Mouse (Mus musculus): Measurements from ENCODE around the gene Zmat5.

Gene Zmat5

GRCm38 (mm10) chr11:4734179-4734578 lies 29.7 kb downstream of the Zmat5 start:
- DNase-seq (ENCODE audit: low spot score in 2 of 2): no peak

DNA sequence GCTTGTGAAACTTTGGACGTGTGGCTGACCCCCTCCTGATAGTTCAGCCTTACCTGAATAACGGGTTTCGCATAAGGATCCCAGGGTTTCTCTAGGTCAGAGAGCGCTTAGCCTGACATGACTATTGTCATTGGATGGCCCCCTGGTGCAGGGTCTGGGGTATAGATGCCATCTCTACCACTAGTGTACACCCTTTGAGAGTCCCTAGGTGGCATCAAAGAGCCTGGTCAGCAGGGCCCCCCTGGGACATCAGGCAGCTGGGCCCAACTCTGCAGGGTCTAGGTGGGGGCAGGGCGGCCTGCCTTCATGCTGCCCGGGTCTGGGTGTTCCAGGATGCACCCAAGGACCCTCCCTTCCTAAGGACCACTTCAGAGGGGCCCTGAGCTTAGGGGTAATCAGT lies 31.9 kb downstream of the Zmat5 start:
- no peak for DNase-seq (ENCODE audit: low spot score in 2 of 2)

DNA sequence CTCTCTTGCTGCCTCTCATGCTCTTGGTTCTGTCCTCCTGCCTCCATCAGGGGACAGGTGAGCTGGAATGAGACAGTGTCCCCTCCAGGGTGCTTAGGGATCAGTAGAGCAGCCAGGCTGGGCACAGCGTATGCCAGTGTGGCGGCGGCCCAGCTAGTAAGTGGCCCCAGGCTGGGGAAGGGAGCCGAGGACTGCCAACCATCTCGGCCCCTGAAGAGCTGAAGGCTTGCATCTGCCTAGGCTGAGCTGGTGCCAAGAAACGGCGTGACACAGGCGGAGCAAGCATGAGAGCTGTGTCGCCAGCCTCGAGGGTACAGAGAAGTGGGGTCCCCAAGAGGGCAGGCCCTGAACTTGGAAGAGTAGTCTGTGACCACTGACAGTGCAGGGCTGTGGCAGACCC lies 33.2 kb downstream of the Zmat5 start:
- no peak for DNase-seq (ENCODE audit: low spot score in 2 of 2)

DNA sequence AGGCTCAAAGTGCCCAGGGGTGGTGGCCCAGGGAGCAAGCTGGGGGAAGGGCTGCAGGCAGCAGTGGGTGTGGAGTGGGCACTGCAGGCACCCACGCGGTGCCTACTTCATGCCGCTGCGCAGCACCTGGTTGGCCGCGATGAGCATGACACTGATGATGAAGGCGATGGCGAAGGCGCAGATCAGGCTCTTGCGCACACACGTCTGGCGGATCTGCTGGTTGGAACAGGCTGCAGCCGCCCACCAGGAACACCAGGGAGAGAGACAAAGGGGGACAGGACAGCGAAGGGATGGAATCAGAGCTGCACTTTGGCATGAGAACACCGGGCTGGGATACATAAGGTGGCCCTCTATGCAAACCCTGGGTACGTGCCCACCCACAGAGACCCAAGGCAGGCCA lies 34.2 kb downstream of the Zmat5 start:
- no peak for DNase-seq (ENCODE audit: low spot score in 2 of 2)

- DNase-seq (ENCODE audit: low spot score in 2 of 2): no peak
These were observed 36.3 kb downstream of the Zmat5 start for GRCm38 (mm10) chr11:4740785-4741184.

DNA sequence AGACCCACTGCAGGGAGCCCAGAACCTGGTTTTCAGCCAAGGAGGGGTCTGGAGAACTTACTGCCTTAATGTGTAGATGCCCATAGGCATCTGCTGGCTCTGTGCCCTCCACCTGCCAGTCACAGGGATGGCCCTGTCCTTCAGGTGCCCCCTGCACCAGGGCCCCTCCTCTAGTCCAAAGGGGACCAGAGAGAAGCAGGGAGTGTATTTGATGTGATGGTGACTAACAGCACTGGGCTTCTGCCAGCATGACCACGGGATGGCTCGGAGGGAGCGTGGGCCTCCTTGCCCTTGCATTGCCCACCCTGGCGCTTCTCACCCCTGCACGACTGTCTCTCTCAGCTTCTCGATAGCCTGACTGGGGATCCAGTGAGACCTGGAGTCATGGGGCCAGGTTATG lies 40.2 kb downstream of the Zmat5 start:
- no peak for DNase-seq (ENCODE audit: low spot score in 2 of 2)

DNA sequence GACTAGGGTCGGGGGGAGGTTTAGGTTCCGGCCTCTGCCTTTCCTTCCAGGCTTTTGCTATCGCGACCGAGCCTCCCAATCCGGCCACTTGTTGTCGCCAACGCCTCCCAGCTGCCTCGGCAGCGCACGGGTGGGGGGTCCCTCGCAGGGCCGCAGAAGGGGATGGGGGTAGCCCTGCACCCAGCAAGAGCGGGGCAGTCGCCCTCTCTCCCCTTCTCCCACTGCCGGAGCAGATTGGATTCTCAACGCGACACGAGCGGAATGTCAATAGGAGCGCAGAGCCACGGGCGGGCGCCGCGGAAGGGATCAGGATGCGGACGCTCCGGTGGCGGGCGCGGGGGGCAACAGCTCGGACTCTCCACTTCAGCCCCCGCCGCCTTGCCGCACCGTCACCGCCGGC lies 41.5 kb downstream of the Zmat5 start:
- DNase-seq (ENCODE audit: low spot score in 2 of 2): no peak

- no peak for DNase-seq (ENCODE audit: low spot score in 2 of 2)
These were observed 42.3 kb downstream of the Zmat5 start, which contains the start of gene Cabp7 for GRCm38 (mm10) chr11:4746733-4747132. Gene Cabp7, minus strand, starts transcription at chr11:4746778.

DNA sequence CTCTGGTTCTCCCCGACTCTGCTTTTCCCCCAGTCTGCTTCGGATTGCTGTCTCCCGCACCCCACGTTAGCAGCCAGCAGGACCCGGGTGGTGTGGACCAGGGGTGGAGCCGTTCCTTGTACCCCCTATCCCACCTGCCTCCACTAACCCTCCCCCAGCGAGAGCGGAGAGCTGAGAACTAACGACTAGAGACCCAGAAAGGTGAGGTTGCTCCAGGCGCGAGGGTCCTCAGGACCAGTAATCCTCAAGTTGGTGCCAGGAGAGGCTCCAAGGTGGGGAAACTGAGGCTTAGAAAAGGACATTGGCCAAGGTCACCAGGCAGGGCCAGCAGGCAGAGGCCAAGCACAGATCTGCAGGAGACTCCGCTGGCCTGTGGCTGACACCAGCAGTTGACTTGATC lies 42.8 kb downstream of the Zmat5 start:
- DNase-seq (ENCODE audit: low spot score in 2 of 2): no peak

- peak; percentile 30 to 75 for DNase-seq (ENCODE audit: low spot score in 2 of 2)
These were observed 45.8 kb downstream of the Zmat5 start for GRCm38 (mm10) chr11:4750263-4750662.

GRCm38 (mm10) chr11:4752836-4753235 lies 48.4 kb downstream of the Zmat5 start:
- no peak for DNase-seq (ENCODE audit: low spot score in 2 of 2)

DNA sequence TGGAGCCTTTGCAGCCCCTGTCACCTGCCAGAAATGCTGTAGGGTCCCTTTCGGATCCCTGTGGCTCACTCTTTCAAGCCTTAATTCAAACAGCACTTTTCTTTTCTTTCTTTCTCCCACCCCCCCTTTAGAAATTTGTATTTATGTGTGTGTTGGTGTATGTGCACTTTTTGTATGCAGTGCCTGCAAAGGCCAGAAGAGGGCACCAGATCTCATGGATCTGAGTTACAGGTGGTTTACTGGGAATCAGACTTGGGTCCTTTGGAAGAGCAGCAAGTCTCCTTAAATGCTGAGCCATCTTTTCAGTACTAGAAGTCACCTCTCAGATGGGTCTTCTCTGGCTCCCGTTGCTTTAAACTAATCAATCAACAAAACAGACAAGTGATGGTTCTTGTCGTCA lies 49.6 kb downstream of the Zmat5 start:
- DNase-seq (ENCODE audit: low spot score in 2 of 2): no peak

DNA sequence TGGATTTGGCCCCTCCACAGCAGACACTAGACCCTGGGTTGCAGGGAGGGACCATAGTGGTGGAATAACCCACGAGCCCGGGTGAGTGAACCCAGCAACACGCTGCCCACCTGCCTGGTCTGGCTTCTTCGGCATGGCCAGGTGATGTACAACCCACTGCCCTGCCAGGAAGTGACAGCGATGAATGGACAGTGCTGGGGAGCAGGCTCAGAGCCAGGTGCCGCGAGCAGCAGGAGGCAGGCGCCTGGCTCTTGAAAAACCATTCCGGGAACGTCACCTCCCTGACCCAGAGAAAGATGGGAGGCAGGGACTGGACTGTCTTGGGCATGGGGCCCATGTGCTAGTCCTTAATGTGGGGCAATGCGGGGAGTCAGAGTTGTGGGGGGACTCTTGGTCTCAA lies 50.4 kb downstream of the Zmat5 start:
- no peak for DNase-seq (ENCODE audit: low spot score in 2 of 2)

GRCm38 (mm10) chr11:4756460-4756859 lies 52.0 kb downstream of the Zmat5 start:
- no peak for DNase-seq (ENCODE audit: low spot score in 2 of 2)

- no peak for DNase-seq (ENCODE audit: low spot score in 2 of 2)
These were observed 52.7 kb downstream of the Zmat5 start for GRCm38 (mm10) chr11:4756984-4757788.

- no peak for DNase-seq (ENCODE audit: low spot score in 2 of 2)
These were observed 53.3 kb downstream of the Zmat5 start for GRCm38 (mm10) chr11:4757789-4758158.

GRCm38 (mm10) chr11:4760438-4760837 lies 56.0 kb downstream of the Zmat5 start:
- DNase-seq (ENCODE audit: low spot score in 2 of 2): no peak

DNA sequence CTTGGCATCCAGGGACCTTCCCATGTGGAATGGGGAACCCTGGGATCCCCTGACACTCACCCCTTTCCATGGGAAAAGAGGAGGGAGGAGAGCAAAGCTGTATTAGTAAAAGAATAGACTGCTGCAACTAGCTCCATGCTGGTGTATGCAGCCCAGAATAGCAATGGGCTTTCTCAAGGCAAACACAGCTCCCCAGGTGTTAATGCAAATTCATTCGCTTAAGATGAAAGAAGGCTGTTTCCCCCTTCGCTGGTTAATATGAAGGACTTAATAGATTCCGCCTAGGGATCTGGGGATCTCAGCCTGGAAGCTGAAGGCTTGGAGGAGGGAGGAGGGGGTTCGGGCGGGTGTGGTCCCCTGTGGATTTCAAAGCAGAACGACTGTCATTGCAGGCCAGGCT lies 57.5 kb downstream of the Zmat5 start:
- no peak for DNase-seq (ENCODE audit: low spot score in 2 of 2)

GRCm38 (mm10) chr11:4762511-4762910 lies 58.0 kb downstream of the Zmat5 start:
- DNase-seq (ENCODE audit: low spot score in 2 of 2): no peak

DNA sequence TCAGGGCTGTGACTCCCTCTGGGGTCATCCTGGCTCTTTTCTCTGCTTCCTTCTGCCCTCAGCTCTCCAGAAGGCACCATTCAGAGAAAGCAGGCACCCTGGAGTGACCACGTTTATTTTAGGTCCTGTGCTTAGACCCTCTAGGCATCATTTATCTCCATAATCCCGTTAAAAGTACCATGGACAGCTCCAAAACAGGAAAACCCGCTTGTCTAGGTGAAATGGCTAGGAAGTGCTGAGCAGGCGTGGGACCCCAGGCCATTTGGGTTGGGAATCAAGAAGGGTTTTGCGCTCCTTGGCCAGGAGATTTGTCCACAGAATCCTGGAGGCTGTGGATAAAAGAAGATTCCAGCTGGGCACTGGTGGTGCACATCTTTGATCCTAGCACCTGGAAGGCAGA lies 59.2 kb downstream of the Zmat5 start:
- no peak for DNase-seq (ENCODE audit: low spot score in 2 of 2)

GRCm38 (mm10) chr11:4764476-4764875 lies 60.0 kb downstream of the Zmat5 start:
- DNase-seq (ENCODE audit: low spot score in 2 of 2): no peak

GRCm38 (mm10) chr11:4768399-4768798 lies 63.9 kb downstream of the Zmat5 start:
- DNase-seq (ENCODE audit: low spot score in 2 of 2): no peak

GRCm38 (mm10) chr11:4769293-4769692 lies 64.8 kb downstream of the Zmat5 start:
- no peak for DNase-seq (ENCODE audit: low spot score in 2 of 2)

DNA sequence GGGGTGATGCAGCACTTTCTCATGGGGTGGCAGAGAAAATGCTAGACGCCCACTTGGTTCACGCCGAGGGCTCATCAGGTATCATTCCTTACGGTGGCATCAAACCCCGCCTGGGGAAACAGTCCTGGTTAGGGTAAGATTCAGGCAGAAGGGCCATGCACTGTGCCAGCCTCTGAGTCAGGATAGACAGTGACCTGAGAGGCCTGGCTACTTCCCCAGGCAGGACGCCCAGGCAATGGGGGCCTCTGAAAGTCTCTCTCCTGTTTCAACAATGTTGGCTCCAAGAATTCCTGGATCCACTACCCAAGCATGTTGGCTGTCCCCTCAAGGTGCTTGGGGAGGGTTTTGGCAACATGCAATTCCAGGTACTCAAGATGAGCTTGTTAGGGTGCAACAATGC lies 65.4 kb downstream of the Zmat5 start:
- no peak for DNase-seq (ENCODE audit: low spot score in 2 of 2)

All from spleen, postnatal 10 days (tissue).